Mouse (Mus musculus) mesoderm, embryonic 11.5 days (tissue): ENCODE results near the gene Vmn1r13.
"Not testable (repeated sequence)": the region's sequence is repeated elsewhere in the genome, so short reads cannot be mapped to it uniquely, and the experiment has no call there.

Source experiments
- DNase-seq: peaks from one replicate; pipeline ENCODE4 v3.0.0-alpha.2; 2012; ENCODE audit warnings: low read depth, low spot score

Vmn1r13 gene

GRCm38 (mm10) chr6:57202990-57203389 lies at the start of gene Vmn1r13:
TSS of gene Vmn1r13 (plus strand) at chr6:57203290.
- DNase-seq, result not testable (repeated sequence)

- DNase-seq, result no peak
Observed at GRCm38 (mm10) chr6:57156619-57157018, 46.5 kb upstream of the Vmn1r13 start, which contains the start of gene Vmn1r12. TSS of gene Vmn1r12 (plus strand) at chr6:57156919.

DNA sequence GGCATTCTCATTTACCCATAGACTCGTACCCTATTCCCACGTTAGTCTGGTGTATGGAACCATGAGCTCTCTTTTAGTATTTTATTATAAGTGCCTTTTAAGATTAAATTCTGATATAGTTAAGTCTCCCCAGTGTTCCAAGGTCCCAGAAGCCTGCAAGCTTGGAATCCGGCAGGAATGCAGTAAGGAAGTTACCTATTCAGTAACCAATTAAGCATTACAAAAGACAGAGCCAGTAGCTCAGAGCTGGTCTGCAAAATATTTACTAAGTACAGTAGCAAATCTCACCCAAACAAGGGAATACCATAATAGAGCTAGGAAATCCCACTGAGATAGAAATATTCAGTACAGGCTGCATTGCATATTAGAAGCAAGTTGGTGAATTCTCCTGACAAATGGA lies 13.1 kb upstream of the Vmn1r13 start:
- DNase-seq, result not testable (repeated sequence)

- no peak for DNase-seq
Observed at GRCm38 (mm10) chr6:57231386-57231785, 28.3 kb downstream of the Vmn1r13 start, which contains the start of gene Vmn1r14. TSS of gene Vmn1r14 (plus strand) at chr6:57231686.

DNA sequence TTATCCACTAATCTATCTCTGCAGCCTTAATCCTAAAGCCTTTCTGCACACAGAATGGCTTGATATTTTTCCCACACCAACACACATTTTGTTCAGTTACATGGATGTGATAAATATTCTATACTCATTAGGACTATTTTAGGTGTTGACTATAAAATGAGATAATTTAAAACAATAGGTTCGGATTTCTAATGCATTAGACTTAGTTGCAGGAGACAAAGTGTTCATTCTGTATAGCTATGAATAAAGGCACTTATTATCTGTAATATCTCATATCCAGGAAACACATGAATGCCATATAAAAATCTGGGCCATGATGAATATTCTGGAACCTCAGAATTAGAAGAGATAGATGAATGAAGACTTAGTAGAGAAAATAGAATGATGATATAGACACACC lies 54.6 kb downstream of the Vmn1r13 start, which contains the start of gene Vmn1r15:
Vmn1r15 (plus strand) TSS at position 301 of the 400 bp plus-strand sequence.
- no peak for DNase-seq

GRCm38 (mm10) chr6:57260990-57261389 lies 57.9 kb downstream of the Vmn1r13 start:
- DNase-seq, result no peak
